Mouse (Mus musculus): ENCODE results near the gene Mettl1.
A peak's percentile ranks its signal among the peaks of the same experiment; 100 is the strongest.

The Mettl1 gene

GRCm38 (mm10) chr10:127041274-127041766 is at the start of gene Mettl1, which contains the start of gene Eef1akmt3:
Gene Mettl1 (plus strand): TSS chr10:127041414.
Gene Eef1akmt3 (minus strand): TSS chr10:127041513.
- DNase-seq, result peak in 1 of 2 experiments; percentile 72

- DNase-seq, result peak in 1 of 2 experiments; percentile 3
These were observed 49.5 kb upstream of the Mettl1 start for GRCm38 (mm10) chr10:126991676-126992075.

- peak in 1 of 2 experiments; percentile 3 for DNase-seq
These were observed 47.6 kb upstream of the Mettl1 start for GRCm38 (mm10) chr10:126993621-126994020.

GRCm38 (mm10) chr10:126997340-126998113 is 43.7 kb upstream of the Mettl1 start:
- DNase-seq, result peak in 1 of 2 experiments; percentile 57

- DNase-seq, result no peak
These were observed 40.7 kb upstream of the Mettl1 start, which contains the start of gene Avil for GRCm38 (mm10) chr10:127000529-127000928. Gene Avil (plus strand): TSS chr10:127000709.

GRCm38 (mm10) chr10:127001297-127001696 is 39.9 kb upstream of the Mettl1 start:
- no peak for DNase-seq

GRCm38 (mm10) chr10:127002056-127002455 is 39.2 kb upstream of the Mettl1 start:
- no peak for DNase-seq

- no peak for DNase-seq
These were observed 38.4 kb upstream of the Mettl1 start for GRCm38 (mm10) chr10:127002765-127003164.

- no peak for DNase-seq
These were observed 37.9 kb upstream of the Mettl1 start for GRCm38 (mm10) chr10:127003334-127003733.

- DNase-seq, result no peak
These were observed 37.4 kb upstream of the Mettl1 start for GRCm38 (mm10) chr10:127003806-127004205.

- DNase-seq, result no peak
These were observed 24.7 kb upstream of the Mettl1 start for GRCm38 (mm10) chr10:127016488-127016887.

GRCm38 (mm10) chr10:127017071-127017470 is 24.1 kb upstream of the Mettl1 start:
- DNase-seq, result no peak

GRCm38 (mm10) chr10:127018422-127018821 is 22.8 kb upstream of the Mettl1 start:
- DNase-seq, result no peak

- peak; percentile 96 to 98 for DNase-seq
These were observed 10.6 kb upstream of the Mettl1 start, which contains the start of gene Tsfm for GRCm38 (mm10) chr10:127030336-127031296. Gene Tsfm (minus strand): TSS chr10:127030840.

- no peak for DNase-seq
These were observed 7.9 kb upstream of the Mettl1 start for GRCm38 (mm10) chr10:127033301-127033741.

GRCm38 (mm10) chr10:127036273-127036672 is 4.9 kb upstream of the Mettl1 start:
- DNase-seq, result no peak

GRCm38 (mm10) chr10:127037641-127038040 is 3.6 kb upstream of the Mettl1 start:
- no peak for DNase-seq

GRCm38 (mm10) chr10:127040569-127041214 is 522 bp upstream of the Mettl1 start:
- DNase-seq, result peak; percentile 41 to 59

GRCm38 (mm10) chr10:127041774-127042338 is 642 bp downstream of the Mettl1 start:
- peak; percentile 94 to 95 for DNase-seq

GRCm38 (mm10) chr10:127042468-127043115 is 1.4 kb downstream of the Mettl1 start:
- no peak for DNase-seq

- DNase-seq, result no peak
These were observed 2.0 kb downstream of the Mettl1 start for GRCm38 (mm10) chr10:127043187-127043586.

Measured in cerebellum, postnatal 25 days (tissue).